Mouse (Mus musculus) stomach, embryonic 14.5 days (tissue): ENCODE data around the gene Tspan32. TPM values are rescaled to one million over a fixed set of nuclear protein-coding genes. Genes with fewer than 3 reads are reported as not detected.
A peak's percentile ranks its signal among the peaks of the same experiment; 100 is the strongest.

ENCODE experiments used
- ATAC-seq: fragments of 200-750 bp; cut with Nextera tagmentation; 2 replicates; pipeline ENCODE4 v1.8.0; 2017; ENCODE audit warnings: low read depth, moderate TSS enrichment; ENCODE audit not compliant: insufficient number of reproducible peaks, insufficient read depth, low FRiP score
- H3K27ac ChIP-seq: fragments of 300-500 bp; sonication (generic); 2 replicates; pipeline ENCODE4 v1.5.1; 2014; ENCODE audit warnings: mild to moderate bottlenecking, low read length, moderate library complexity, mixed read lengths
- H3K27me3 ChIP-seq: fragments of 300-500 bp; sonication (generic); 2 replicates; pipeline ENCODE4 v1.6.1; 2014; ENCODE audit warnings: low read length, control low read depth, mixed read lengths; ENCODE audit not compliant: control insufficient read depth, insufficient read depth
- H3K36me3 ChIP-seq: fragments of 300-500 bp; sonication (generic); 2 replicates; pipeline ENCODE4 v1.6.1; 2014; ENCODE audit warnings: mild to moderate bottlenecking, control low read depth, low read length, moderate library complexity, mixed read lengths; ENCODE audit not compliant: control insufficient read depth, insufficient read depth
- H3K4me1 ChIP-seq: fragments of 300-500 bp; sonication (generic); 2 replicates; pipeline ENCODE4 v1.6.1; 2014; ENCODE audit warnings: low read length, control low read depth, mixed read lengths; ENCODE audit not compliant: control insufficient read depth, insufficient read depth
- H3K4me2 ChIP-seq: fragments of 300-500 bp; sonication (generic); replicated peaks from 2 replicates; pipeline ENCODE4 v1.6.1; 2014; ENCODE audit warnings: low read depth, low read length, control low read depth
- H3K4me3 ChIP-seq: fragments of 300-500 bp; sonication (generic); 2 replicates; pipeline ENCODE4 v1.5.1; 2014; ENCODE audit warnings: low read depth, low read length, control low read depth
- H3K9ac ChIP-seq: fragments of 300-500 bp; sonication (generic); replicated peaks from 2 replicates; pipeline ENCODE4 v1.6.1; 2014; ENCODE audit warnings: low read depth, mild to moderate bottlenecking, control low read depth, low read length, moderate library complexity, mixed read lengths
- H3K9me3 ChIP-seq: fragments of 300-500 bp; sonication (generic); 2 replicates; pipeline ENCODE4 v1.6.1; 2016; ENCODE audit warnings: low read depth, low read length, control low read depth; ENCODE audit not compliant: control insufficient read depth
- WGBS: fragments of 180-500 bp; shearing (Covaris S2); extraction: QIAGEN DNeasy Blood & Tissue Kit; methylation state at CpG from one replicate; pipeline ENCODE4 v1.1.7; 2014; 5-methylcytosine and 5-hydroxymethylcytosine counted together
- polyA plus RNA-seq: library from polyadenylated mRNA; unstranded; fragments of >200 nt; fragmentation: Nextera tagmentation; extraction: Ambion mirVana; gene quantifications from 2 replicates; pipeline ENCODE4 v1.2.1, GENCODE M21; 2014

Gene Tspan32
- polyA plus RNA-seq, 1 experiment from 2014 or later, result 1.6 TPM

- Histone ChIP-seq H3K27ac (no peak overlapping the region), H3K4me2 (no peak overlapping the region), H3K9me3 (no peaks in the 10 kb centered on the region), H3K4me1 (peaks cover 17% of the 10 kb centered on the region), H3K4me3 (no peak overlapping the region), H3K36me3 (no peaks in the 10 kb centered on the region), H3K27me3 (no peaks in the 10 kb centered on the region), H3K9ac (no peak overlapping the region)
- no peak for ATAC-seq
- WGBS, result 76% methylated on average over 3 of the region's 3 CpGs
Observed at GRCm38 (mm10) chr7:143020764-143021163, 15.9 kb downstream of the Tspan32 start.

- ATAC-seq, result no peak
- peaks cover 9% of the 10 kb centered on the region for H3K4me1 ChIP-seq
- H3K9me3 ChIP-seq, result no peaks in the 10 kb centered on the region
- H3K36me3 ChIP-seq, result no peaks in the 10 kb centered on the region
- H3K4me2 ChIP-seq, result no peak overlapping the region
- no peak overlapping the region for H3K9ac ChIP-seq
- 0 out of 2 replicates have a peak overlapping the region, but pooled peaks have one; percentile 15 for H3K27ac ChIP-seq
- no peaks in the 10 kb centered on the region for H3K27me3 ChIP-seq
- WGBS, result 51% methylated on average over 5 of the region's 5 CpGs
- H3K4me3 ChIP-seq, result no peak overlapping the region
Observed at GRCm38 (mm10) chr7:143021356-143022164, 16.7 kb downstream of the Tspan32 start.

DNA sequence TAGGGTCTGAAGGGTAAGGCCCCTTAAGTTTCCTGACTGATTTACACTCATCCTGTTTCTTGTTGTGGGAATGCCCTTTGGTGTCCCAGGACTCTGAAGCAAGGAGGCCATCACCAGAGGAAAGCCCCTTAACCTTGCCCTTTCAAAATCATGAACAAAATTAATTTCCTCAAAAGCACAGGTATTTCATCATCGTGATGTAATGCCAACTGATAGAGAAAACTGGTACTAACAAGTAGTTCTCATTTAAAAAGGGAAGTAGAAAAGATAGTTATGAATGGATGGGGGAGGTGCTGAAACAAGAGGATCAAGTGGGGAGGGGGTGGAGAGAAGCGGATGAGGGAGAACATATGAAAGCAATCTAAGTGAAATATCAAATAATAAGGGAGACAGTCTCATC, 18.7 kb downstream of the Tspan32 start:
- H3K4me2 ChIP-seq, result no peak overlapping the region
- peaks cover 8% of the 10 kb centered on the region for H3K4me1 ChIP-seq
- no peak overlapping the region for H3K9ac ChIP-seq
- no peaks in the 10 kb centered on the region for H3K27me3 ChIP-seq
- WGBS, result 87% methylated on average over 2 of the region's 2 CpGs
- ATAC-seq, result no peak
- H3K9me3 ChIP-seq, result no peaks in the 10 kb centered on the region
- H3K27ac ChIP-seq, result no peak overlapping the region
- H3K4me3 ChIP-seq, result no peak overlapping the region
- no peaks in the 10 kb centered on the region for H3K36me3 ChIP-seq

- no peak for ATAC-seq
- 89% methylated on average over 1 of the region's 1 CpGs for WGBS
- Histone ChIP-seq H3K9me3 (no peaks in the 10 kb centered on the region), H3K4me1 (peaks cover 8% of the 10 kb centered on the region), H3K36me3 (no peaks in the 10 kb centered on the region), H3K9ac (no peak overlapping the region), H3K27me3 (no peaks in the 10 kb centered on the region), H3K27ac (no peak overlapping the region), H3K4me3 (no peak overlapping the region), H3K4me2 (no peak overlapping the region)
Observed at GRCm38 (mm10) chr7:143024293-143024692, 19.4 kb downstream of the Tspan32 start.

- H3K4me3 ChIP-seq, result no peak overlapping the region
- no peak overlapping the region for H3K4me2 ChIP-seq
- H3K4me1 ChIP-seq, result peaks cover 8% of the 10 kb centered on the region
- no peaks in the 10 kb centered on the region for H3K36me3 ChIP-seq
- no peaks in the 10 kb centered on the region for H3K9me3 ChIP-seq
- no peaks in the 10 kb centered on the region for H3K27me3 ChIP-seq
- H3K9ac ChIP-seq, result no peak overlapping the region
- no peak overlapping the region for H3K27ac ChIP-seq
- WGBS, result 84% methylated on average over 3 of the region's 3 CpGs
- ATAC-seq, result no peak
Observed at GRCm38 (mm10) chr7:143025496-143025895, 20.6 kb downstream of the Tspan32 start.

DNA sequence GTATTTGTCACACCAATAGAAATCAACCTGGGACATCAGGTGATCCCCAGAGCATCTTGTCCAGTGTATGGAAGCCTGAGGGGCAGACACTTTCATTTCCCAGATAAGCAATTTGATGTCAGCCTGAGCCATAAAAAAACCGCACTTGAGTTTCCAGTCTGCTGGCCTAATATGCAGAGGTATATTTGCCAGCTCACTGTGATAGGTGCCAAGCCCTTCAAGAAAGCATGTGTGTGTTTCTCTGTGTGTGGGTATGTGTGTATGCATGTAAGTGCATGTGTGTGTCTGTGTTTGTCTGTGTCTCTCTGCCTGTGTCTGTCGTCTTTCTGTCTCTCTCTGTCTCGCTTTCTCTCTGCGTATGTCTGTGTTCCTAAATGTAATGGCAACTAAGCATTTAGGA, 22.4 kb downstream of the Tspan32 start:
- Histone ChIP-seq H3K27me3 (no peaks in the 10 kb centered on the region), H3K9ac (no peak overlapping the region), H3K36me3 (no peaks in the 10 kb centered on the region), H3K4me1 (peaks cover 5% of the 10 kb centered on the region), H3K4me2 (no peak overlapping the region), H3K4me3 (no peak overlapping the region), H3K9me3 (no peaks in the 10 kb centered on the region), H3K27ac (no peak overlapping the region)
- no peak for ATAC-seq
- WGBS, result 69% methylated on average over 4 of the region's 4 CpGs

DNA sequence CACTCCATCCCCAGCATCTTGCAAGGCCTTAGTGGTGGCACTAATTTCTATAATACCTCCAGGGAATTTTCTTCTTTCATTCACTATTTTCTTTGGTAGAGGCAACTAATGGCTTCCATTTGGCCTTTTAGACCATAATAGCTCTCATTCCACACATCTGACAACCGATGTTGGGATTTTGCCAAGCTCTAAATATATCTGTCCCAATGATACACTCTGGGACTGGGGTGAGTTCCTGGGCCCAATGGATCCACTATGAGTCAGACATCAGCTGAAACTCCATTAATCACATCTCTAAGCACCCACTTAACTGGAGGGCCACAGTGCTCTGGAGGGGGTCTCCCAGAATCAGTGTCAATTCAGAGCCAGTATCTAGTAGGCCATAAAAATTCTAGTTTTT, 27.0 kb downstream of the Tspan32 start:
- 71% methylated on average over 1 of the region's 1 CpGs for WGBS
- H3K4me2 ChIP-seq, result no peak overlapping the region
- H3K9me3 ChIP-seq, result no peaks in the 10 kb centered on the region
- H3K27ac ChIP-seq, result no peak overlapping the region
- no peak overlapping the region for H3K9ac ChIP-seq
- no peak overlapping the region for H3K4me3 ChIP-seq
- peaks cover 5% of the 10 kb centered on the region for H3K4me1 ChIP-seq
- H3K36me3 ChIP-seq, result no peaks in the 10 kb centered on the region
- no peak for ATAC-seq
- H3K27me3 ChIP-seq, result no peaks in the 10 kb centered on the region

DNA sequence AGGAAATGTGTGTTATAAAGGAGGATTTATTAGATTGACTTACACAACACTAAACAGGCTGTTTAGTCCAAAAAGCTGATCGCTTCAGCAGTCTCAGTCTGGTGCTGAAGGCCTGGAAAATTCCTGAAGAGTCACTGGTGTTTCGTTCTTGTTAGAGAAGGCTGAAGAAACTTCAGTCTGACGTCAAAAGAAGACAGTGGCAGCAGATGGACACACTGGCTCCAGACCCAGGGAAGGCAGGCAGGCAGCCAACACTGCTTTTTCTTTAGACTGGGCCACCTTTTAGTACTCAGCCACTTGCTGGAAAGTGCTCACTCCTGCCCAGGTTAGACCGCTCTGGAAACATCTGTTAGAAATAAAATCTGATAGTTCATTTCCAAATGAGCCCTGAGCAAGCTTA, 28.7 kb downstream of the Tspan32 start:
- no peaks in the 10 kb centered on the region for H3K36me3 ChIP-seq
- no peak overlapping the region for H3K4me3 ChIP-seq
- no peaks in the 10 kb centered on the region for H3K4me1 ChIP-seq
- H3K9ac ChIP-seq, result no peak overlapping the region
- 87% methylated on average over 4 of the region's 4 CpGs for WGBS
- no peak for ATAC-seq
- H3K27me3 ChIP-seq, result no peaks in the 10 kb centered on the region
- H3K4me2 ChIP-seq, result no peak overlapping the region
- H3K27ac ChIP-seq, result no peak overlapping the region
- H3K9me3 ChIP-seq, result no peaks in the 10 kb centered on the region

DNA sequence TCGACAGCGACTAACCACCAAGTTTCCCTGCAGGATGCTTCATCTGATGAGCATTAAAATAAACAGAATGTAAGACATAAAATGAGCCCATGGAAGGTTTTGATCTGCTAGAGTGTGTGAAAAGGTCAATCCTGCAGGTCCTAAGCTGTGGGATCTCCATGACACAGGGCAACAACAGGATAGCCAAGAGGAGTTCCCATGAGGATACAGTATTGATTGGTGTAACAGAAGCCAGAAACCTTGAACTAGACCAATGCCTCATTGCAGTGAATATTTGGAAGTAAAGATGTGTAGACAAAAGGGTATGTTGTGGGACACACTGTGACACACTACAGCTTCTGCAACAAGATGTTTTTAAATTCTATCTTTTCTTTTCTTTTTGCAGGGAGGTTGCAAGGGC, 29.3 kb downstream of the Tspan32 start:
- no peak overlapping the region for H3K9ac ChIP-seq
- ATAC-seq, result no peak
- H3K27ac ChIP-seq, result no peak overlapping the region
- H3K27me3 ChIP-seq, result no peaks in the 10 kb centered on the region
- 94% methylated on average over 2 of the region's 2 CpGs for WGBS
- H3K4me1 ChIP-seq, result no peaks in the 10 kb centered on the region
- H3K9me3 ChIP-seq, result no peaks in the 10 kb centered on the region
- no peak overlapping the region for H3K4me2 ChIP-seq
- no peak overlapping the region for H3K4me3 ChIP-seq
- no peaks in the 10 kb centered on the region for H3K36me3 ChIP-seq
